Mouse (Mus musculus) testis, adult 2 months (tissue): ENCODE results near the gene Mogs. TPM values are rescaled to one million over a fixed set of nuclear protein-coding genes. Genes with fewer than 3 reads are reported as not detected.

Experiments used
- H3K27ac ChIP-seq: fragments of 200-500 bp; 2 replicates; pipeline ENCODE4 v1.5.1; 2012; ENCODE audit warnings: low read depth, low read length; ENCODE audit not compliant: control insufficient read depth, insufficient read depth
- H3K27me3 ChIP-seq: fragments of 200-500 bp; 2 replicates; pipeline ENCODE4 v1.6.1; 2012; ENCODE audit warnings: mild to moderate bottlenecking, low read length, moderate library complexity; ENCODE audit not compliant: control insufficient read depth, insufficient read depth
- H3K36me3 ChIP-seq: fragments of 200-500 bp; 2 replicates; pipeline ENCODE4 v1.6.1; 2012; ENCODE audit warnings: mild to moderate bottlenecking, low read length; ENCODE audit not compliant: control insufficient read depth, insufficient read depth
- H3K4me1 ChIP-seq: fragments of 200-500 bp; 2 replicates; pipeline ENCODE4 v1.6.1; 2012; ENCODE audit warnings: low read length; ENCODE audit not compliant: control insufficient read depth, insufficient read depth
- H3K4me3 ChIP-seq: fragments of 200-500 bp; 2 replicates; pipeline ENCODE4 v1.5.1; 2012; ENCODE audit warnings: low read depth, mild to moderate bottlenecking, low read length, moderate library complexity, mixed read lengths; ENCODE audit not compliant: control insufficient read depth
- CTCF ChIP-seq: fragments of 200-500 bp; IDR thresholded peaks from 2 replicates; pipeline ENCODE4 v1.5.1; 2012; ENCODE audit warnings: low read depth, mild to moderate bottlenecking, inconsistent platforms, low read length, moderate library complexity; ENCODE audit not compliant: control insufficient read depth, insufficient read depth, insufficient replicate concordance
- POLR2A ChIP-seq: fragments of 200-500 bp; IDR thresholded peaks from 2 replicates; pipeline ENCODE4 v1.6.1; 2012; ENCODE audit warnings: low read depth, mild to moderate bottlenecking, inconsistent platforms, low read length, moderate library complexity; ENCODE audit not compliant: control insufficient read depth
- polyA plus RNA-seq: library from polyadenylated mRNA; depleted of rRNA; stranded (reverse); fragments of >200 nt; gene quantifications from 2 replicates; pipeline ENCODE4 v1.2.3, GENCODE M21; 2012

Mogs gene
- polyA plus RNA-seq, 1 experiment: 20.7 TPM

GRCm38 (mm10) chr6:83117616-83118015 lies 2.3 kb downstream of the Mogs start:
- Histone ChIP-seq H3K27ac (no peak overlapping the region), H3K4me3 (no peak overlapping the region), H3K36me3 (no peaks in the 10 kb centered on the region; the same call in 1 of the 2 replicates), H3K4me1 (peaks cover 27% of the 10 kb centered on the region), H3K27me3 (no peaks in the 10 kb centered on the region)
- TF ChIP-seq POLR2A: no peak
- no peak for TF ChIP-seq CTCF

DNA sequence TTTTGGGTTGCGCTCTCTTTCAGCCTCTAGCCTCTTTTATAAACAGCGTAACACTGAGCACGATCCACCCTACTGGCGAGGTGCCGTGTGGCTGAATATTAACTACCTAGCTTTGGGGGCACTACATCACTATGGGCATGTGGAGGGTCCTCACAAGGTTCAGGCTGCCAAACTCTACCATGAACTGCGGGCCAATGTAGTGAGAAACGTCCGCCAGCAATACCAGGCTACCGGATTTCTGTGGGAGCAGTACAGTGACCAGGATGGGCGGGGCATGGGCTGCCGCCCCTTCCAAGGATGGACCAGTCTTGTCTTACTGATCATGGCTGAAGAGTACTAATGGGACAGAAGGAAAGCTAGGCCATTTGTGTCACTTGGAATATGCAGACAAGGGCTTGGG lies 3.1 kb downstream of the Mogs start:
- Histone ChIP-seq H3K36me3 (no peaks in the 10 kb centered on the region; the same call in 1 of the 2 replicates), H3K4me1 (peaks cover 32% of the 10 kb centered on the region), H3K4me3 (no peak overlapping the region), H3K27me3 (no peaks in the 10 kb centered on the region), H3K27ac (no peak overlapping the region)
- TF ChIP-seq CTCF: no peak
- peak; percentile 30; the same call in 1 of the 2 replicates for TF ChIP-seq POLR2A

GRCm38 (mm10) chr6:83118825-83119733 lies 3.8 kb downstream of the Mogs start:
- Histone ChIP-seq H3K36me3 (no peaks in the 10 kb centered on the region; the same call in 1 of the 2 replicates), H3K4me3 (no peak overlapping the region), H3K4me1 (peaks cover 28% of the 10 kb centered on the region), H3K27ac (no peak overlapping the region), H3K27me3 (no peaks in the 10 kb centered on the region)
- no peak for TF ChIP-seq CTCF
- TF ChIP-seq POLR2A: no peak

GRCm38 (mm10) chr6:83119734-83120051 lies 4.4 kb downstream of the Mogs start:
- Histone ChIP-seq H3K4me1 (peaks cover 28% of the 10 kb centered on the region), H3K36me3 (no peaks in the 10 kb centered on the region; the same call in 1 of the 2 replicates), H3K4me3 (no peak overlapping the region), H3K27ac (no peak overlapping the region), H3K27me3 (no peaks in the 10 kb centered on the region)
- TF ChIP-seq CTCF (no peak), POLR2A (0 out of 2 replicates have a peak, but pooled peaks have one; percentile 21)

- Histone ChIP-seq H3K4me1 (peaks cover 23% of the 10 kb centered on the region), H3K27ac (peak within 1 kb of the TSS; percentile 79), H3K27me3 (no peaks in the 10 kb centered on the region), H3K36me3 (no peaks in the 10 kb centered on the region; the same call in 1 of the 2 replicates), H3K4me3 (peak within 1 kb of the TSS; percentile 91)
- TF ChIP-seq CTCF (no peak), POLR2A (peak; percentile 62; the same call in 1 of the 2 replicates)
Measured at GRCm38 (mm10) chr6:83120930-83121862, 5.9 kb downstream of the Mogs start, which contains the start of gene Wbp1. Gene Wbp1, minus strand, starts transcription at chr6:83121559.

DNA sequence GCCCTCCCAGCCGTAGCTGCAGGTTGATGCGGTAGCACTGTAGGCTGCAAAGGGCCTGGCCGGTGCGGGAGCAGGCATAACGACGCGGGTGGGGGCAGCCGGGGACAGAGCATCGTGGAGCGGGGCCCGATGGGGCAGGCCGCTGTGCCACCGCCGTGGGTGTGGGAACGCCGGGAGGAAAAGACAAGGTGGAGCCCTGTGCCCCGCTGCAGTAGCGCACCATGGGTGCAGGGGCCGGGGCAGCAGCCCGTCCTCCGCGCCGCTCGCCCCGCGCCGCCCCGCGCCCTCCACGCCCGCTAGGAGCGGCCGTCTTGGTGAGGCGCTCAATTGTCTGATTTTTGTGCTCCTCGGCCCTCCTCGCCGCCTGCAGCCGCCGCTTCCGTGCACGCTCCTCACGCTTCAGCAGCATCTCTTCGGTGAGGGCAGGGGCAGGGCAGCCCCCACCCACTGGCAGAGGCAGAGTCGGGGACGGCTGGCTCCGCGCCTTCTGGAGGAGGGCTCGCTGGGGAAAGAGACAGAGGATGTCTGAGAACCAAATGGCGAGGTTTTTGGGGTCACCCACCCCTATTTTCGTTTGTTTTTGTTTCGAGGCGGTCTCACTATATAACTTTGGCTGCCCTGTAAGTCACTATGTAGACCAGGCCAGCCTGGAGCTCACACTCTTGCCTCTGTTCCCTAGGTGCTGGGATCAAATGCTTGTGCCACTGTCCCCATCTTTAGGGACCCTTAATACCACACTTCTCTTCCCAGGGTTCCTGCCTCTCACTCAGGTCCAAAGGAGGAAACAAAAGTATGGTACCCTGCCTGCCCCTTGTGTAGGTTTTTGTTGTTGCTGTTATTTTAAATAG lies 6.8 kb downstream of the Mogs start:
- H3K36me3 ChIP-seq: no peaks in the 10 kb centered on the region; the same call in 1 of the 2 replicates
- H3K27me3 ChIP-seq: no peaks in the 10 kb centered on the region
- TF ChIP-seq CTCF (no peak), POLR2A (no peak)
- peaks cover 22% of the 10 kb centered on the region for H3K4me1 ChIP-seq
- H3K27ac ChIP-seq: peak overlapping the region; percentile 70
- peak overlapping the region; percentile 91 for H3K4me3 ChIP-seq
